Mouse (Mus musculus): ENCODE measurements around the gene Slc38a9. TPM values are rescaled to one million over a fixed set of nuclear protein-coding genes. Genes with fewer than 3 reads are reported as not detected.

Slc38a9 gene
- polyA plus RNA-seq, 1 experiment, result 22.4 TPM

GRCm38 (mm10) chr13:112759777-112760537, 99.4 kb downstream of the Slc38a9 start:
- TF ChIP-seq POLR2A (IDR thresholded peaks at IDR 0.05; ENCODE audit: extremely low read depth, insufficient read depth, low read length), result no peak
- TF ChIP-seq CTCF (IDR thresholded peaks at IDR 0.05; ENCODE audit: extremely low read depth, insufficient read depth, low read length), result no peak
- Histone ChIP-seq H3K4me3 (ENCODE audit: insufficient read depth, low read length) (no peak overlapping the region), H3K27ac (ENCODE audit: insufficient read depth, low read length) (no peak overlapping the region), H3K4me1 (ENCODE audit: control insufficient read depth, insufficient read depth, low read length) (no peaks in the 10 kb centered on the region)

GRCm38 (mm10) chr13:112760538-112760881, 100.0 kb downstream of the Slc38a9 start:
- Histone ChIP-seq H3K4me3 (ENCODE audit: insufficient read depth, low read length) (no peak overlapping the region), H3K4me1 (ENCODE audit: control insufficient read depth, insufficient read depth, low read length) (no peaks in the 10 kb centered on the region), H3K27ac (ENCODE audit: insufficient read depth, low read length) (no peak overlapping the region)
- TF ChIP-seq POLR2A (IDR thresholded peaks at IDR 0.05; ENCODE audit: extremely low read depth, insufficient read depth, low read length), result no peak

- TF ChIP-seq CTCF (IDR thresholded peaks at IDR 0.05; ENCODE audit: extremely low read depth, insufficient read depth, low read length) (no peak), POLR2A (IDR thresholded peaks at IDR 0.05; ENCODE audit: extremely low read depth, insufficient read depth, low read length) (no peak)
- Histone ChIP-seq H3K4me3 (ENCODE audit: insufficient read depth, low read length) (no peak overlapping the region), H3K4me1 (ENCODE audit: control insufficient read depth, insufficient read depth, low read length) (no peaks in the 10 kb centered on the region), H3K27ac (ENCODE audit: insufficient read depth, low read length) (no peak overlapping the region)
These were observed 101.2 kb downstream of the Slc38a9 start for GRCm38 (mm10) chr13:112761787-112762186.

- H3K27ac ChIP-seq (ENCODE audit: insufficient read depth, low read length), result no peak overlapping the region
- no peaks in the 10 kb centered on the region for H3K4me1 ChIP-seq (ENCODE audit: control insufficient read depth, insufficient read depth, low read length)
- no peak overlapping the region for H3K4me3 ChIP-seq (ENCODE audit: insufficient read depth, low read length)
- TF ChIP-seq POLR2A (IDR thresholded peaks at IDR 0.05; ENCODE audit: extremely low read depth, insufficient read depth, low read length) (no peak), CTCF (IDR thresholded peaks at IDR 0.05; ENCODE audit: extremely low read depth, insufficient read depth, low read length) (no peak)
These were observed 102.0 kb downstream of the Slc38a9 start for GRCm38 (mm10) chr13:112762548-112762947.

GRCm38 (mm10) chr13:112763531-112764091, 103.1 kb downstream of the Slc38a9 start:
- Histone ChIP-seq H3K4me1 (ENCODE audit: control insufficient read depth, insufficient read depth, low read length) (no peaks in the 10 kb centered on the region), H3K4me3 (ENCODE audit: insufficient read depth, low read length) (no peak overlapping the region), H3K27ac (ENCODE audit: insufficient read depth, low read length) (no peak overlapping the region)
- no peak for TF ChIP-seq CTCF (IDR thresholded peaks at IDR 0.05; ENCODE audit: extremely low read depth, insufficient read depth, low read length)
- no peak for TF ChIP-seq POLR2A (IDR thresholded peaks at IDR 0.05; ENCODE audit: extremely low read depth, insufficient read depth, low read length)

GRCm38 (mm10) chr13:112764556-112764955, 104.0 kb downstream of the Slc38a9 start:
- Histone ChIP-seq H3K27ac (ENCODE audit: insufficient read depth, low read length) (no peak overlapping the region), H3K4me1 (ENCODE audit: control insufficient read depth, insufficient read depth, low read length) (no peaks in the 10 kb centered on the region), H3K4me3 (ENCODE audit: insufficient read depth, low read length) (no peak overlapping the region)
- TF ChIP-seq POLR2A (IDR thresholded peaks at IDR 0.05; ENCODE audit: extremely low read depth, insufficient read depth, low read length), result no peak
- TF ChIP-seq CTCF (IDR thresholded peaks at IDR 0.05; ENCODE audit: extremely low read depth, insufficient read depth, low read length), result no peak

- H3K4me1 ChIP-seq (ENCODE audit: control insufficient read depth, insufficient read depth, low read length), result no peaks in the 10 kb centered on the region
- no peak overlapping the region for H3K4me3 ChIP-seq (ENCODE audit: insufficient read depth, low read length)
- no peak for TF ChIP-seq POLR2A (IDR thresholded peaks at IDR 0.05; ENCODE audit: extremely low read depth, insufficient read depth, low read length)
- TF ChIP-seq CTCF (IDR thresholded peaks at IDR 0.05; ENCODE audit: extremely low read depth, insufficient read depth, low read length), result no peak
- H3K27ac ChIP-seq (ENCODE audit: insufficient read depth, low read length), result no peak overlapping the region
These were observed 105.1 kb downstream of the Slc38a9 start for GRCm38 (mm10) chr13:112765654-112766053.

GRCm38 (mm10) chr13:112770528-112771328, 110.2 kb downstream of the Slc38a9 start:
- H3K27ac ChIP-seq (ENCODE audit: insufficient read depth, low read length), result no peak overlapping the region
- no peak for TF ChIP-seq CTCF (IDR thresholded peaks at IDR 0.05; ENCODE audit: extremely low read depth, insufficient read depth, low read length)
- TF ChIP-seq POLR2A (IDR thresholded peaks at IDR 0.05; ENCODE audit: extremely low read depth, insufficient read depth, low read length), result no peak
- no peaks in the 10 kb centered on the region for H3K4me1 ChIP-seq (ENCODE audit: control insufficient read depth, insufficient read depth, low read length)
- H3K4me3 ChIP-seq (ENCODE audit: insufficient read depth, low read length), result no peak overlapping the region

GRCm38 (mm10) chr13:112771447-112772208, 111.1 kb downstream of the Slc38a9 start:
- no peak for TF ChIP-seq CTCF (IDR thresholded peaks at IDR 0.05; ENCODE audit: extremely low read depth, insufficient read depth, low read length)
- no peak for TF ChIP-seq POLR2A (IDR thresholded peaks at IDR 0.05; ENCODE audit: extremely low read depth, insufficient read depth, low read length)

More at GRCm38 (mm10) chr13:112771447-112772208, 111.1 kb downstream of the Slc38a9 start:
- no peak overlapping the region for H3K27ac ChIP-seq (ENCODE audit: insufficient read depth, low read length)
- no peaks in the 10 kb centered on the region for H3K4me1 ChIP-seq (ENCODE audit: control insufficient read depth, insufficient read depth, low read length)
- H3K4me3 ChIP-seq (ENCODE audit: insufficient read depth, low read length), result no peak overlapping the region
